Mouse (Mus musculus) lung, adult 2 months (tissue): ENCODE results near the gene Kdelc2.

Source experiments
- CTCF ChIP-seq: fragments of 200-500 bp; IDR thresholded peaks from 2 replicates; pipeline ENCODE4 v1.5.1; 2011; ENCODE audit warnings: mild to moderate bottlenecking, low read length, control low read depth; ENCODE audit not compliant: insufficient read depth
- POLR2A ChIP-seq: fragments of 200-500 bp; IDR thresholded peaks from 2 replicates; pipeline ENCODE4 v1.6.1; 2011; ENCODE audit warnings: low read depth, mild to moderate bottlenecking, control low read depth, low read length, borderline replicate concordance; ENCODE audit errors: extremely low read depth

GRCm38 (mm10) chr9:53389109-53389508, 5.3 kb downstream of the Kdelc2 start:
- TF ChIP-seq POLR2A (peak; percentile 40; the same call in 1 of the 2 replicates), CTCF (no peak)
